Mouse (Mus musculus) heart, adult 2 months (tissue): ENCODE results near the gene Mief2. TPM values are rescaled to one million over a fixed set of nuclear protein-coding genes. Genes with fewer than 3 reads are reported as not detected.

ENCODE experiments used
- DNase-seq, 2 experiments: peaks; one replicate each; pipeline ENCODE4 v3.0.0; 2021
- H3K27ac ChIP-seq: fragments of 200-600 bp; 2 replicates; pipeline ENCODE4 v1.8.1; 2022
- H3K27me3 ChIP-seq: fragments of 200-500 bp; 2 replicates; pipeline ENCODE4 v1.6.1; 2012; ENCODE audit warnings: mild to moderate bottlenecking, low read length, inconsistent platforms, mixed read lengths; ENCODE audit not compliant: control insufficient read depth, insufficient read depth
- H3K36me3 ChIP-seq: fragments of 200-500 bp; 2 replicates; pipeline ENCODE4 v1.6.1; 2012; ENCODE audit warnings: low read length, inconsistent platforms; ENCODE audit not compliant: control insufficient read depth, insufficient read depth
- H3K4me1 ChIP-seq: fragments of 200-500 bp; 2 replicates; pipeline ENCODE4 v1.6.1; 2011; ENCODE audit warnings: low read length; ENCODE audit not compliant: control insufficient read depth, insufficient read depth
- H3K4me3 ChIP-seq: fragments of 200-600 bp; 2 replicates; pipeline ENCODE4 v1.8.1; 2022
- H3K79me2 ChIP-seq: fragments of 200-500 bp; replicated peaks from 2 replicates; pipeline ENCODE4 v1.6.1; 2012; ENCODE audit warnings: mild to moderate bottlenecking, inconsistent platforms, low read length, moderate library complexity, mixed read lengths; ENCODE audit not compliant: control insufficient read depth, insufficient read depth
- H3K9ac ChIP-seq: fragments of 200-500 bp; 2 replicates; pipeline ENCODE4 v1.6.1; 2012; ENCODE audit warnings: low read depth, mild to moderate bottlenecking, control low read depth, inconsistent platforms, low read length, mixed read lengths
- CTCF ChIP-seq: fragments of 200-600 bp; IDR thresholded peaks from 2 replicates; pipeline ENCODE4 v1.8.1; 2022; ENCODE audit warnings: antibody characterized with exemption, mild to moderate bottlenecking, moderate library complexity
- EP300 ChIP-seq: fragments of 200-500 bp; IDR thresholded peaks from 2 replicates; pipeline ENCODE4 v1.6.1; 2011; ENCODE audit warnings: low read depth, low read length, control low read depth; ENCODE audit not compliant: insufficient read depth
- POLR2A ChIP-seq: fragments of 200-500 bp; IDR thresholded peaks from 2 replicates; pipeline ENCODE4 v1.6.1; 2011; ENCODE audit warnings: mild to moderate bottlenecking, low read depth, low read length, control low read depth; ENCODE audit not compliant: insufficient read depth
- WGBS: fragments of 180-500 bp; shearing (Covaris S2); methylation state at CpG from one replicate; pipeline ENCODE4 v1.1.7; 2018; 5-methylcytosine and 5-hydroxymethylcytosine counted together
- intact Hi-C: fragments of 180-260 bp; cut with DNase I; formaldehyde crosslinking; loops from one replicate; pipeline ENCODE4 v1.15.1; 2025
- polyA plus RNA-seq: library from polyadenylated mRNA; depleted of rRNA; stranded (reverse); fragments of >200 nt; gene quantifications from 2 replicates; pipeline ENCODE4 v1.2.3, GENCODE M21; 2012
- total RNA-seq, 2 experiments: library from RNA; stranded (reverse); gene quantifications; 2 replicates each; pipeline ENCODE4 v1.2.3; 2021

The Mief2 gene
- total and polyA plus RNA-seq, 3 experiments = 31.1 to 36.2 (median 34.8) TPM

GRCm38 (mm10) chr11:60711218-60711617, 17.0 kb upstream of the Mief2 start:
- WGBS = 92% methylated on average over 17 of the region's 17 CpGs
- H3K27ac ChIP-seq = no peak overlapping the region
- no peak overlapping the region for H3K9ac ChIP-seq
- TF ChIP-seq CTCF = no peak
- no peak for TF ChIP-seq POLR2A
- TF ChIP-seq EP300 = no peak
- peaks cover 5% of the 10 kb centered on the region; the same call in 1 of the 2 replicates for H3K36me3 ChIP-seq
- peak in 1 of 2 experiments; percentile 14 for DNase-seq
- no peaks in the 10 kb centered on the region for H3K27me3 ChIP-seq
- intact Hi-C loops = no loop called here
- no peaks in the 10 kb centered on the region for H3K79me2 ChIP-seq
- H3K4me3 ChIP-seq = no peak overlapping the region
- H3K4me1 ChIP-seq = peaks cover 11% of the 10 kb centered on the region

- Histone ChIP-seq H3K36me3 (peaks cover 5% of the 10 kb centered on the region; the same call in 1 of the 2 replicates), H3K4me1 (peaks cover 8% of the 10 kb centered on the region), H3K4me3 (no peak overlapping the region), H3K79me2 (no peaks in the 10 kb centered on the region), H3K9ac (no peak overlapping the region), H3K27me3 (no peaks in the 10 kb centered on the region), H3K27ac (no peak overlapping the region)
- WGBS = 90% methylated on average over 18 of the region's 18 CpGs
- peak in 1 of 2 experiments; percentile 18 for DNase-seq
- TF ChIP-seq CTCF = no peak
- TF ChIP-seq POLR2A = no peak
- no peak for TF ChIP-seq EP300
- intact Hi-C loops = no loop called here
Observed at GRCm38 (mm10) chr11:60712040-60712439, 16.2 kb upstream of the Mief2 start.

GRCm38 (mm10) chr11:60712639-60713255, 15.5 kb upstream of the Mief2 start:
- peak in 1 of 2 experiments; percentile 18 for DNase-seq
- 90% methylated on average over 13 of the region's 13 CpGs for WGBS
- H3K36me3 ChIP-seq = peaks cover 2% of the 10 kb centered on the region; the same call in 1 of the 2 replicates
- no peak overlapping the region for H3K27ac ChIP-seq
- no peak overlapping the region for H3K9ac ChIP-seq
- TF ChIP-seq POLR2A = no peak
- no peak for TF ChIP-seq EP300
- H3K79me2 ChIP-seq = no peaks in the 10 kb centered on the region
- H3K27me3 ChIP-seq = no peaks in the 10 kb centered on the region
- no peak overlapping the region for H3K4me3 ChIP-seq
- peaks cover 5% of the 10 kb centered on the region for H3K4me1 ChIP-seq
- intact Hi-C loops = no loop called here

- H3K79me2 ChIP-seq = no peaks in the 10 kb centered on the region
- H3K9ac ChIP-seq = no peak overlapping the region
- no peak for DNase-seq
- no peak overlapping the region for H3K4me3 ChIP-seq
- 80% methylated on average over 5 of the region's 5 CpGs for WGBS
- no peaks in the 10 kb centered on the region for H3K27me3 ChIP-seq
- no peaks in the 10 kb centered on the region for H3K36me3 ChIP-seq
- H3K4me1 ChIP-seq = peaks cover 2% of the 10 kb centered on the region; the same call in 1 of the 2 replicates
- TF ChIP-seq POLR2A = no peak
- TF ChIP-seq EP300 = no peak
- TF ChIP-seq CTCF = no peak
- H3K27ac ChIP-seq = no peak overlapping the region
- intact Hi-C loops = no loop called here
Observed at GRCm38 (mm10) chr11:60715833-60716232, 12.4 kb upstream of the Mief2 start.

GRCm38 (mm10) chr11:60719263-60719662, 8.9 kb upstream of the Mief2 start:
- no peaks in the 10 kb centered on the region for H3K27me3 ChIP-seq
- H3K27ac ChIP-seq = no peak overlapping the region
- H3K4me1 ChIP-seq = peaks cover 2% of the 10 kb centered on the region; the same call in 1 of the 2 replicates
- 42% methylated on average over 5 of the region's 5 CpGs for WGBS
- no peak overlapping the region for H3K4me3 ChIP-seq
- no peaks in the 10 kb centered on the region for H3K79me2 ChIP-seq
- intact Hi-C loops = no loop called here
- no peak overlapping the region for H3K9ac ChIP-seq
- no peak for DNase-seq
- H3K36me3 ChIP-seq = no peaks in the 10 kb centered on the region
- TF ChIP-seq CTCF = no peak
- no peak for TF ChIP-seq EP300
- no peak for TF ChIP-seq POLR2A

- DNase-seq = peak; percentile 91 to 94
- Histone ChIP-seq H3K36me3 (no peaks in the 10 kb centered on the region; the same call in 1 of the 2 replicates), H3K27me3 (no peaks in the 10 kb centered on the region), H3K9ac (peak within 1 kb of the TSS; percentile 90), H3K27ac (peak within 1 kb of the TSS; percentile 91), H3K79me2 (peaks cover 2% of the 10 kb centered on the region; the same call in 1 of the 2 replicates), H3K4me3 (peak within 1 kb of the TSS; percentile 73), H3K4me1 (peaks cover 14% of the 10 kb centered on the region)
- peak; percentile 88 for TF ChIP-seq CTCF
- TF ChIP-seq POLR2A = peak; percentile 67; the same call in 1 of the 2 replicates
- TF ChIP-seq EP300 = no peak
- WGBS = under 1% methylated on average over 71 of the region's 71 CpGs
- intact Hi-C loops = loop anchor here (1.0 kb wide), 2 partner anchors 51 to 187 kb away; partner anchors contain the start of genes Smcr8 and Top3a
Observed at GRCm38 (mm10) chr11:60726601-60727391, 1.4 kb upstream of the Mief2 start, which contains the start of gene Flii. Gene Flii (minus strand): TSS chr11:60727263.
